Mouse (Mus musculus) E14TG2a.4 (cell line): Measurements from ENCODE around the gene Mat2a.

Experiments
- CTCF ChIP-seq: conservative IDR thresholded peaks from 2 replicates; pipeline ENCODE4 v1.5.1; 2014; ENCODE audit warnings: low read length
- NANOG ChIP-seq: IDR thresholded peaks from 2 replicates; pipeline ENCODE4 v1.6.1; 2014; ENCODE audit warnings: borderline replicate concordance, low read length, mixed read lengths
- POU5F1 ChIP-seq: IDR thresholded peaks from 2 replicates; pipeline ENCODE4 v1.6.1; 2014; ENCODE audit warnings: low read length, borderline replicate concordance

GRCm38 (mm10) chr6:72447487-72447886 is 8.1 kb upstream of the Mat2a start:
- TF ChIP-seq CTCF: no peak
- TF ChIP-seq NANOG: no peak
- TF ChIP-seq POU5F1: no peak
